Mouse (Mus musculus) megakaryocyte, embryonic 14.5 days (primary cell): ENCODE measurements around the gene Nfib.

Experiments used
- FLI1 ChIP-seq: IDR thresholded peaks from 2 replicates; pipeline ENCODE4 v1.6.1; 2012; ENCODE audit warnings: low read length, inconsistent platforms, mixed read lengths
- GATA1 ChIP-seq: IDR thresholded peaks from 3 replicates; pipeline ENCODE4 v1.6.1; 2012; ENCODE audit warnings: mixed read lengths, low read length, inconsistent platforms, borderline replicate concordance

GRCm38 (mm10) chr4:82406511-82406910 is 299.0 kb downstream of the Nfib start:
- TF ChIP-seq GATA1 (no peak), FLI1 (no peak)
